Mouse (Mus musculus): ENCODE data around the gene Fstl1. TPM values are rescaled to one million over a fixed set of nuclear protein-coding genes. Genes with fewer than 3 reads are reported as not detected.

Gene Fstl1
- polyA plus RNA-seq, 1 experiment from 2014 or later: 641 TPM

GRCm38 (mm10) chr16:37874501-37875235 lies 98.0 kb downstream of the Fstl1 start:
- Histone ChIP-seq H3K27me3 (ENCODE audit: insufficient read depth, low read length) (no peaks in the 10 kb centered on the region), H3K9ac (ENCODE audit: low read depth, low read length) (no peak overlapping the region), H3K4me2 (ENCODE audit: low read length) (no peak overlapping the region), H3K4me3 (replicated peaks; ENCODE audit: low read depth, low read length) (no peak overlapping the region), H3K4me1 (replicated peaks; ENCODE audit: insufficient read depth, low read length) (peaks cover 13% of the 10 kb centered on the region), H3K9me3 (replicated peaks; ENCODE audit: low read length) (no peaks in the 10 kb centered on the region), H3K36me3 (ENCODE audit: insufficient read depth, low read length) (peaks cover 19% of the 10 kb centered on the region), H3K27ac (no peak overlapping the region)
- DNase-seq (ENCODE audit: low spot score): no peak
- 80% methylated on average over 4 of the region's 4 CpGs for WGBS
- ATAC-seq (replicated peaks; ENCODE audit: low FRiP score, low read depth): no peak
- no peak for TF ChIP-seq CTCF (IDR thresholded peaks at IDR 0.05; ENCODE audit: low read depth)

- H3K27ac ChIP-seq: no peak overlapping the region
- no peak overlapping the region for H3K9ac ChIP-seq (ENCODE audit: low read depth, low read length)
- WGBS: 98% methylated on average over 3 of the region's 3 CpGs
- no peak overlapping the region for H3K4me2 ChIP-seq (ENCODE audit: low read length)
- no peak overlapping the region for H3K4me3 ChIP-seq (replicated peaks; ENCODE audit: low read depth, low read length)
- H3K36me3 ChIP-seq (ENCODE audit: insufficient read depth, low read length): peaks cover 34% of the 10 kb centered on the region
- H3K4me1 ChIP-seq (replicated peaks; ENCODE audit: insufficient read depth, low read length): no peaks in the 10 kb centered on the region
- DNase-seq (ENCODE audit: low spot score) (no peak), ATAC-seq (replicated peaks; ENCODE audit: low FRiP score, low read depth) (no peak)
- no peaks in the 10 kb centered on the region for H3K27me3 ChIP-seq (ENCODE audit: insufficient read depth, low read length)
- no peaks in the 10 kb centered on the region for H3K9me3 ChIP-seq (replicated peaks; ENCODE audit: low read length)
- no peak for TF ChIP-seq CTCF (IDR thresholded peaks at IDR 0.05; ENCODE audit: low read depth)
Observed at GRCm38 (mm10) chr16:37877406-37877805, 100.7 kb downstream of the Fstl1 start.

- TF ChIP-seq CTCF (IDR thresholded peaks at IDR 0.05; ENCODE audit: low read depth): no peak
- H3K4me3 ChIP-seq (replicated peaks; ENCODE audit: low read depth, low read length): no peak overlapping the region
- peaks cover 45% of the 10 kb centered on the region for H3K36me3 ChIP-seq (ENCODE audit: insufficient read depth, low read length)
- 92% methylated on average over 7 of the region's 7 CpGs for WGBS
- H3K4me2 ChIP-seq (ENCODE audit: low read length): no peak overlapping the region
- ATAC-seq (replicated peaks; ENCODE audit: low FRiP score, low read depth) (no peak), DNase-seq (ENCODE audit: low spot score) (no peak)
- H3K27ac ChIP-seq: no peak overlapping the region
- H3K4me1 ChIP-seq (replicated peaks; ENCODE audit: insufficient read depth, low read length): no peaks in the 10 kb centered on the region
- no peak overlapping the region for H3K9ac ChIP-seq (ENCODE audit: low read depth, low read length)
- H3K9me3 ChIP-seq (replicated peaks; ENCODE audit: low read length): no peaks in the 10 kb centered on the region
- H3K27me3 ChIP-seq (ENCODE audit: insufficient read depth, low read length): no peaks in the 10 kb centered on the region
Observed at GRCm38 (mm10) chr16:37878951-37879505, 102.4 kb downstream of the Fstl1 start.

GRCm38 (mm10) chr16:37879750-37880419 lies 103.2 kb downstream of the Fstl1 start:
- TF ChIP-seq CTCF (IDR thresholded peaks at IDR 0.05; ENCODE audit: low read depth): no peak
- Histone ChIP-seq H3K36me3 (ENCODE audit: insufficient read depth, low read length) (peaks cover 45% of the 10 kb centered on the region), H3K9ac (ENCODE audit: low read depth, low read length) (no peak overlapping the region), H3K27ac (no peak overlapping the region), H3K4me3 (replicated peaks; ENCODE audit: low read depth, low read length) (no peak overlapping the region), H3K4me2 (ENCODE audit: low read length) (no peak overlapping the region), H3K27me3 (ENCODE audit: insufficient read depth, low read length) (no peaks in the 10 kb centered on the region), H3K4me1 (replicated peaks; ENCODE audit: insufficient read depth, low read length) (no peaks in the 10 kb centered on the region), H3K9me3 (replicated peaks; ENCODE audit: low read length) (no peaks in the 10 kb centered on the region)
- DNase-seq (ENCODE audit: low spot score) (no peak), ATAC-seq (replicated peaks; ENCODE audit: low FRiP score, low read depth) (no peak)
- WGBS: 95% methylated on average over 4 of the region's 4 CpGs

GRCm38 (mm10) chr16:37881168-37881567 lies 104.5 kb downstream of the Fstl1 start:
- Histone ChIP-seq H3K36me3 (ENCODE audit: insufficient read depth, low read length) (peaks cover 45% of the 10 kb centered on the region), H3K27me3 (ENCODE audit: insufficient read depth, low read length) (no peaks in the 10 kb centered on the region), H3K27ac (no peak overlapping the region), H3K9me3 (replicated peaks; ENCODE audit: low read length) (no peaks in the 10 kb centered on the region), H3K4me3 (replicated peaks; ENCODE audit: low read depth, low read length) (no peak overlapping the region), H3K4me2 (ENCODE audit: low read length) (no peak overlapping the region), H3K4me1 (replicated peaks; ENCODE audit: insufficient read depth, low read length) (no peaks in the 10 kb centered on the region), H3K9ac (ENCODE audit: low read depth, low read length) (no peak overlapping the region)
- DNase-seq (ENCODE audit: low spot score): no peak
- TF ChIP-seq CTCF (IDR thresholded peaks at IDR 0.05; ENCODE audit: low read depth): no peak
- WGBS: 68% methylated on average over 2 of the region's 2 CpGs
- ATAC-seq (replicated peaks; ENCODE audit: low FRiP score, low read depth): no peak

Other genes starting within 250 kb of the Fstl1 start
- 17.9 TPM in 2 replicates for gene Gtf2e1, start 237.1 kb upstream of the Fstl1 start, polyA plus RNA-seq (2015; fragmentation: Nextera tagmentation; extraction: Ambion mirVana)
- gene Rabl3, start 237.0 kb upstream of the Fstl1 start, polyA plus RNA-seq (2015; fragmentation: Nextera tagmentation; extraction: Ambion mirVana): 20.7 and 21.4 TPM in 2 replicates
- gene Hgd, start 196.7 kb upstream of the Fstl1 start, polyA plus RNA-seq (2015; fragmentation: Nextera tagmentation; extraction: Ambion mirVana): 43.6 and 51.7 TPM in 2 replicates
- gene Ndufb4, start 122.4 kb upstream of the Fstl1 start, polyA plus RNA-seq (2015; fragmentation: Nextera tagmentation; extraction: Ambion mirVana): 142 and 159 TPM in 2 replicates
- 1.9 and 2.8 TPM in 2 replicates for gene Gm36028, start 84.3 kb downstream of the Fstl1 start, polyA plus RNA-seq (2015; fragmentation: Nextera tagmentation; extraction: Ambion mirVana)
- 54.1 and 58.8 TPM in 2 replicates for gene Lrrc58, start 91.5 kb downstream of the Fstl1 start, polyA plus RNA-seq (2015; fragmentation: Nextera tagmentation; extraction: Ambion mirVana)
- 0.55 and 0.59 TPM in 2 replicates for gene Gpr156, start 139.6 kb downstream of the Fstl1 start, polyA plus RNA-seq (2015; fragmentation: Nextera tagmentation; extraction: Ambion mirVana)

Measured in kidney, postnatal 0 days (tissue).